Mouse (Mus musculus) erythroblast, adult 5-6 weeks (primary cell): ENCODE data around the gene Wdr11. TPM values are rescaled to one million over a fixed set of nuclear protein-coding genes. Genes with fewer than 3 reads are reported as not detected.
A peak's percentile ranks its signal among the peaks of the same experiment; 100 is the strongest.

Experiments used
- ATAC-seq: replicated peaks from 2 replicates; pipeline ENCODE4 v1.8.0; 2016; ENCODE audit warnings: moderate number of reproducible peaks, mild to moderate bottlenecking, moderate TSS enrichment, inconsistent platforms; ENCODE audit not compliant: poor library complexity, low FRiP score, severe bottlenecking
- total RNA-seq, 2 experiments: library from RNA; stranded (forward) in 1 of 2; stranded (reverse) in 1 of 2; fragments of 150-400 nt in 1 of 2; fragments of 200-764, 138-1000 nt in 1 of 2; gene quantifications; 2 replicates each; pipeline versions ENCODE4 v1.2.3 to v1.2.4; 2015 to 2017; ENCODE audit warnings: low replicate concordance in 2 of 2

Wdr11 gene
- total RNA-seq (2015; ENCODE audit: low replicate concordance) (10.4 and 12.7 TPM in 2 replicates), total RNA-seq (2017; ENCODE audit: low replicate concordance) (3.3 and 5.7 TPM in 2 replicates)

DNA sequence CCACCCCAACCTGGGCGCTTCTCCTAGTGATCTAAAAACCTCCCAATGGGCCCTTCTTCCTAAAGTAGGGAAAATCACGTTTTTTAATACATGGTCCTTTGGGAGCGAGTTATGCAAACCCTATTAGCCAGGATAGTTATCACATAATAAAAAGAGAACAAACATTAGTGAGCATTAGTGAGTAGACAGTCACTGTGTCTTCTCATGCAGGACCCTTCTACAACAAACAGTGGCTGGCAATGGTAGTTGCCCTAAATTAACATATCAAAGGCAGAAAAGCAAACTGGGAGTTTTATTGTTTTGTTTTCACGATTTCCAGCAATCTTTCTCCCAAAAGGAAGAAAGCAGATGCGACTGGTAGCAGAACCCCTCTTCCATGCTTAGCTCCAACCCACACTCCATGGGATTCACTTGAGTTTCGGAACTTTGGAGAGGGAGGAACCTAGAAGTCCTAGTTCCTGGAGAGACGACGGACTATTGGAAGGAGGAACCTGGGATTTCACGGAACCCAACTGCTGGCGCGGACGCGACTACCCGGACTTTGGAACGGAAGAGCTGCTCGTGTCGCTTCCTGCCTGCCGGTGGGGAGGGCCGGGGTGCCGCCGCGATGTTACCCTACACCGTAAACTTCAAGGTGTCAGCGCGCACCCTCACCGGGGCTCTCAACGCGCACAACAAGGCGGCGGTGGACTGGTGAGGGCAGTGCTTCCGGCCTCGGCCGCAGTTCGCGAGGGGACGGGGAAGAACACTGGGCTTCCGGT lies at the start of gene Wdr11:
Wdr11 (plus strand) TSS at position 493 of the 761 bp plus-strand sequence.
- peak; percentile 76 for ATAC-seq

DNA sequence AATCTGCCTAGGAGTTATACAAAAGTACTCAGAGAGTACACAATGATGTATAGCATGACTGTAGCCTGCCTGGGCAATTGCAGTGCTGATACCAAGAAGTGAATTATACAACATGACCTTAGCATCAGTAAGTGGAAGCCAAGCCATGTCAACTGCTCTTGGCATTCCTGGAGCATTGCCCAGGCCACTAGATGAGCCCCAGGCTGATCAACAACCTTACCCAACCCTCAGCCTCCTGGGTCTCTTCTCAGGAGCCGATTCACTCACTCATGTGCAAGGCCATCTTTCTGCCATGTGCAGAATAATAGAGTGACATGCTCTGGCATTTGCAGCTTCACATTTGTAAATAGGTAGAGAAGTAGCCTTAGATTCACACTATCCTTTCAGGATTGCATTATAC lies 24.1 kb upstream of the Wdr11 start:
- no peak for ATAC-seq

DNA sequence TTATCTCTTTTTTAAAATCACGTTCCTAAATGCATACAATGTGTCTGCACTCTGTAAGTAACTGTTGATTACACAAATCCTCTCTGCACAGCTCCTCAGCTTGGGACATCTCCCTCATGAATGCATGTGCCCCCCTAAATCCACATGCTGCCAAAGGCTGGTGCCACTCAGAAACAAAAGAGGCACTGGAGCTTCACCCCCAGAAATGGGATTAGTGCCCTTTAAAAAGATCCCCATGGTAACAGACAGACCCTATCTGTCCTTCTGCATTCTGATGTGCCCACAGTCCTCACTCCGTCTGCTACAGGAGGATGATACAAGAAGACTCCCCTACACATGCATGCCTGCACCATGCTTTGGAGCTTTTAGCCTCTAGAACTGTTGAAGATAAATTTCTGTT lies 23.3 kb upstream of the Wdr11 start:
- no peak for ATAC-seq

DNA sequence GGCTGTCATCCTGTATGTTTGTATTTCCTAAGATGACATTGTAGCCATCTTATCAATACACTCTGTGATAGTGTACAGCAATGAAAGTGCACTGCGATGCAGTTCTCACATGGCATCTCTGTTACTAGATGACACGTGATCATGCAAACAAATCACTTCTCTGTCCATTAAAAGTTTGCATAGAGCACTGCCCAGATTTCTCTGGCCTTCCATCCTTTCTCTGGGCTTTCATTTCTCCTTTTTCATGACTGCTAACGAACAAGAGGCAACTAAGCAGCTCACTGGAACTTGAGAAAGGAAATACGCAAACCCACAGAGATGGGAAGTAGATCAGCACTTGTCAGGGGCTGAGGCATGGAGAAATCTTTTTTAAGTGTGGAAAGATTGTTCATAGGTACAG lies 17.2 kb upstream of the Wdr11 start:
- ATAC-seq: no peak

DNA sequence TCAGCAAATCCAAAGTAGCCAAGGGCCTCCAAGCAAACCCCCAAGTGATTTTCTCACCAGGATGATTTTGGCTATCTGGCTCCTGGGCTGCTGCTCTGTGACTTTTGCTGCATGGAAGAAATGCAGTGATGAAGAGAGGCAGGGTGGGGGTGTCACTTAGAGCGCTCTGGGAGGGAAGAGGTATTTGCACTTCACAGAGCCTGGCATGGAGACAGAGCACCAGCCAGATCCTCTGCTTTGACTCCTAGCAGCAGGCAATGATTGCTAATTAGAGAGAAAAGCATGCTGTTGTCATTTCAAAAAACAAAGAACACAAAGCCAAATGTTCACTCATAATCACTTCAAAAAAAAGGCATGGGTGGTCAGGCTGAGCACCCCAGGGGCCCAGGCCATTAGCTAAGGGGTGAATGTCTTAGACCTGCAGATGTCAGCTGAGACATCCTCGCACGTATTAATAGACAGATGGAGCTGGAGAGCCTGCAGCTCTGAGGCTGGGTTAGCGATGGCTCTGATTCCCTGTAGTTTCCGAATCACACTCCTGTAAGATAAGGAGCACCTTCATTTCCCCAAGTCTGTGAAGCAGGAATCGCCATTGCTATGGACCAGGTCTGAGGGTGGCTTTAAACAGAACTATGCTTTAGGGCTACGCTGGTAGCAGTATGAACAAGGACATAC lies 16.4 kb upstream of the Wdr11 start:
- no peak for ATAC-seq

DNA sequence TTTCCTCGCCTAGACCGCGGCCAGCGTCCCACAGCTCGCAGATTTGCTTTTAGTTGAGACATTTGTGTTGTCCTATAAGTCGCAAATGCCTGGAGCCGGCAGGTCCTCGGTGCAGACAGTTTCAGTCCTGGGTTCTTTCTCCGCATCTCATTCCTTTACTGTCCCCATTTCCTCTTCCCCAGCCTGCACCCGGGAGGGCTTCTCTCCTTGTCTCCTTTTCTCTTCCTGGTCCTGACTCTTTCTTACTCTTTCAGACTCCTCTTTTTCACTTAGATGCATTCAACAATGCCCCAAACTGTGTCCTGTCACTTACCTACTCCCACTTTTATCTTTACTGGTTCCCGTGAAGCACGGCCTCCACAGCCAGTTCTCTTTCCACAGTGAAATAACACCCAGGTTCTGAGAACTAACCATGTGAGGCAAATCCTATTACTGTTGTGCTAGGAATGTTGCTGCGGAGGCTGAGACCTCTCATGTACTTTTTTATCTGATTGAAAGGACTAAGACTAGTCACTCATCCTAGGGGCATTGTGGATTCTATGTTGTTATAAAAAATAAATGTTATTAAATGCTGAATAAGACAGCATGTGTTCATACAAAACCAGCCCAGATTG lies 576 bp downstream of the Wdr11 start:
- peak; percentile 74 for ATAC-seq

DNA sequence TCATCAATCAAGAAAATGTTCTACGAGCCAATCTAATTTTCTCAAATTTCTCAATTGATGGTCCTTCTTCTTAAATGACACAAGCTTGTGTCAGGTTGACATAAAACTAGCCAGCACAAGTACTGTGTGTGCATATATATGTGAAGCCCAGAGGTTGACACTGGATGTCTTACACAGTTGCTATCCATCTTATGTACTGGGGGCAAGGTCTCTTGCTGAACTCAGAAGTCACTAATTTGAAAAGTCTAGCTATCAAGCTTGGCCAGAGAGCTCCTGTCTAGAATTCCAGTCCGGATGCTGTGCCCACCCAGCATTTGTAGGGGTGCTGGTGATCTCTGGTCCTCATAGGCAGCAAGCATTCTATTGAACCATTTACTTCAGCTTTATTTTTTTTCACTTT lies 5.5 kb downstream of the Wdr11 start:
- no peak for ATAC-seq

DNA sequence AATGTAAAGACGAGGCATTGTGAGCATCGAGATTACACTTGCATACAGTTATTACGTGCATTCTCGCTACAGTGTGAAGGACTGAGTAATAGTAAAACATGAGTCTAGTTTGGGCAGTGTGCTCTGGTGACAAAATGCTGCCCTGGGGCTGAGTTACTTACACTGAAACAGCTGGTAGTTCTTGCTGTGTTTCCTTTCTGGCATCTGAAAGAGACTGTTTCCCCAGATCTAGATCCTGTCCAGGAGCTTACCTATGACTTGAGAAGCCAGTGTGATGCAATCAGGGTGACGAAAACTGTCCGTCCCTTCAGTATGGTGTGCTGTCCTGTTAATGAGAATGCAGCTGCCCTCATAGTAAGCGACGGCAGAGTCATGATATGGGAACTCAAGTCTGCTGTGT lies 14.6 kb downstream of the Wdr11 start:
- no peak for ATAC-seq

DNA sequence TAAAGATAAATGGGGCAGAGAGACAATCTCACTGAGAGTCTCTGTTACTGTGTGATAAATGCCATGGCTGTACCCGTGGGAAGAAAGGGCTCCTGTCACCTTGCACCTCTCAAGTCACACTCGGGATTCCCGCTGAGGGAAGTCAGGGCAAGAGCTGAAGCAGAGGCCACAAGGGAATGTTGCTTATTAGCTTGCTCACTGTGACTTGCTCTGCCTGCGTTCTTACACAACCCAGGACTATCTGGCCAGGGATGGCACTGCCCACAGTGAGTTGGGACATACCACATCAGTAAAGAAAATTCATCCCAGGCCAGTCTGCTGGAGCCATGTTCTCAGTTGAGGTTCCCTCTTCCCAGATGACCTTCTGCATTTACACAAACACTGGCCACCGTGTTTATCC lies 29.5 kb downstream of the Wdr11 start:
- no peak for ATAC-seq

DNA sequence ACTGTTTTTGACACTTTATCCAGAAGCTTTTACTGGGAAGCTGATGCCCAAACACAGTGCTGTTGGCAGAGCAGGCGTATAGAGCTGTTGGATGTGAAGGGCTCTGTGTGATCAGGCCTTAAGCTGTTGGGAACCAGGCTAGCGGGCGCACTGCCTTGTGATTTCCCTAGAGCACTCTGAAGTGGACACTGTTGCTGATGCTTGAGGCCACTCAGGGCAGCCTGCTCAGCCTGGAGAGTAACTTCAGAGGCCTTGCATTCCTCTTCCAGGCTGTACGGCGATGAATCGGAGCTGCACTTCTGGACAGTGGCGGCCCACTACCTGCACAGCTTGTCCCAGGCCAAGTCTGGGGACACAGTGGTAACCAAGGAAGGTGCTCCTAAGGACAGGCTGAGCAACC lies 38.7 kb downstream of the Wdr11 start:
- ATAC-seq: no peak

DNA sequence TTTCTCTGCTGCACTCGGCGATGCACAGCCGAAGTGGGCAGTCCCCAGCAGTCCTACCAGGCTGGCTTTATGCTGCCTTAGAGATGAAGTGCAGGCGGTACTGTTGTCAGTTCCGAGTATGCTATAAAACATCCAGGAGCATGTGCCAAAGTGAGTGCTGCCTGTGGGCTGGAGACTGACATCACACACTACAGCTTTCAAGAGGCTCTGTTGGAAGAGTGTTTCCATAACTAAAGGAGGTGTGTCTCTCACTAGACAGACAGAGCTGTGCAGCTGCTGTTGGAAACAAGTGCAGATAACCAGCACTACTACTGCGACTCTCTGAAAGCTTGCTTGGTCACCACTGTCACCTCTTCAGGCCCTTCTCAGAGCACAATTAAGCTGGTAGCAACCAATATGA lies 39.8 kb downstream of the Wdr11 start:
- ATAC-seq: no peak

DNA sequence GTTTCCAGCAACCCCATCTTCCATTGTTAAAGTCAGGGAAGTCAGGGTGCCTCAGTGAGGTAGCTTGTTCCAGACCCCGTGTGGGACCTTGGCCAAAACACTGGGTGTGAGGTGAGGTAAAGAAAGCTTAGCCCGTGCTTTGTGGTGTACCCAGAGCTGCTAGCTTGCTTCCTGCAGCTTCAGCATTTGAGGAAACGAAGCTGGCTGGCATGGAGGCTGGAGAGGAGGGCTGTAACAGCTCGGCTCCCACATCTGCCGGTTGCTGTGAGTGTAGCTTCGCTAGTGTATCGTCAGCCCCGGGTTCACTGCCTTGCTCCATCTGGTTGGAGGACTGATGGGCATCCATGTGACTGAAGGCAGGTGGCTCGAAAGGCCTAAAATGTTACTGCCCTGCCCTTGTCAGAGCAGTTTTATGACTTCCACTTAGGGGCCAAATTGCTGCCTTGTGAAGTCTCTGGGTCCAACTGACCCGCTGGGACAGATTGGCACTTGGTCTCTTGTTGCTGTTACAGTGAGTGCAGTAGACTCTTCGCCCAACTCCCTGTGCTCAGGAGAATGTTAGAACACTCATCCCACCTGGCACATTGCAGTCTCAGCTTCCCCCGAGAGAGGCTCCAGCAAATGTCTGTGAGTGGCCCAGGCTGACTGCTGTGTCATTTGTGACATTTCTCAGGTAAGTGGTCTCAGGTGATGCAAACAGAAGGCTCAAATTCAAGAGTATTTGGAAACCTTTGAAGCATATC lies 44.4 kb downstream of the Wdr11 start:
- ATAC-seq: no peak

DNA sequence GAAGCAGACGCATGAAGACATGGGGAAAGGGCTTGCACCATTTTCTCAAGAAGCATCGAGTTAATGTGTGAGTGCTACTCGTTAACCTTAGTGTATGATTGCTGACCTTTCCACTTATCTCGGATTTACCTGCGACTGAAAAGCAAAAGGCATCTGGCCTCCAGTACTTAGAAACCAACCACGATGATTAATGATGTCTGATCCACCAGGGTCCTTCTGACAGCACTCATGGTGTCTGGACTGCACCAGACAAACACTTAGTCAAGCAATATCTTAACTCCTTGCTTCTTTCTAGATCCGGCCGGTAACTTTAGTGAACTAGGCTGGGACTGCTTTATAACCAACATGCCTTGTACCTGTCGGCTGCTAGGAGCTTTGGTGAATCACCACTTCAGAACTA lies 45.3 kb downstream of the Wdr11 start:
- no peak for ATAC-seq

DNA sequence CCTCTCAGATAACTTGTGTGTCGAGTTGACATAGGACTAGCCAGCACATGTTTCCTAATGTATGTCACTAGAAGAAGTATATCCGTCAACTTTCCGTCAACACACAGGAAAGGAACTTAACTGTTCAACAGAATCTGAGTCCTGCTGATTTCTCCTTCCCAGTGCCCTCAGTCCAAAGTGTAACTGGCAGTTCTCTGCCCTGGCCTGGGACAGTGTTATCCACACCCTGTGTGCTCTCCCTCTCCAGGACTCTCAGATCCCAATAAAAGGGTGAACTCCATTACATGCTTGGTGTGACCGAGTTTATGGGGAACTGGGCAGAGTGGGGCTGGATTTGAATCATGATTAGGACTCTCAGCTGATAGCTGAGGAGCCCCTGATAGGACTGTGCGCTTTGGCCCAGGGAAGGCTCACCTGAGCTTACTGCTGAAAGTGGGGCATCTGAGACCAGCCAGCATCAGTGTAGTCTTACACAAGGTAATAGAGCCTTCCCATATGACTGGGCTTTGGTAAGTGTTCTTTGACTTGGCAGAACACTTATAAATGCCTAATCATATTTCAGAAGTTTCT lies 46.3 kb downstream of the Wdr11 start:
- ATAC-seq: no peak

DNA sequence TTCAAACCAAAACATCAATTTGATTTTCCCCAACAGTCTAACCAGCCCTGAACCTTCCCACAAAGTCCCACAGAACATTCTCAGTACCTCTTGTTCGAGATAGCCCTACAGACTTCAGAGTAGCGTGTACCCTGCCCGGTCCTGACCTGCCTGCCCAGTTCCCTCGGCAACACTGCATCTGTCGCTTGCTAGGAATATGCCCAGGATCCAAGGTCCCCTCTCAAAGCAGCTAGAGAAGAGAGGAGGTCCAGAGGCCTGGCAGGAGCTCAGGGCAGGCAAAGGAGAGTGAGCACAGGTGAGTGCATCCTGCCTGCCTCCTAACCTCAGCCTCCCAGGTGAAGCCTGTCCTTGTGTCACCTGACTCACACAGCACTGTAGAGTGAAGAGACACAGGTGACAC lies 47.3 kb downstream of the Wdr11 start:
- ATAC-seq: no peak

DNA sequence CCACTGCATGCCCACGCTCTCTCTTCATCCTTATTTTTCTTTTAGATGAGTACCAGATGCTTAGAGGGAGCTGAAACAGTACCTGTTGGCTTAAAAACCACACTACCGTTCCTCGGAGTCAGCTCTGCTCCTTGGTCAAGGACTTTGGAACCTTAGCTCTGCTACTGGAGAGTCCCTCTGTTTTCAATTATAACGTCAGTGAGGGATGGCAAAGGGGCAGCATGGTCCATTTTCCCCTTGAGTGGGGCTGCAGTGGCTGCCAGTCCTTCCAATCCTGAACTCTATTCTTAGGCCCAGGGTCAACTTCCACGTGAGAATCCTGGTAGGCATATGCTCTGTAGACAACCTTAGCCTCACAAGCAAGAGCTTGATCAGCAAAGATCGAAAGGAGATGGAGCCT lies 48.2 kb downstream of the Wdr11 start:
- no peak for ATAC-seq

DNA sequence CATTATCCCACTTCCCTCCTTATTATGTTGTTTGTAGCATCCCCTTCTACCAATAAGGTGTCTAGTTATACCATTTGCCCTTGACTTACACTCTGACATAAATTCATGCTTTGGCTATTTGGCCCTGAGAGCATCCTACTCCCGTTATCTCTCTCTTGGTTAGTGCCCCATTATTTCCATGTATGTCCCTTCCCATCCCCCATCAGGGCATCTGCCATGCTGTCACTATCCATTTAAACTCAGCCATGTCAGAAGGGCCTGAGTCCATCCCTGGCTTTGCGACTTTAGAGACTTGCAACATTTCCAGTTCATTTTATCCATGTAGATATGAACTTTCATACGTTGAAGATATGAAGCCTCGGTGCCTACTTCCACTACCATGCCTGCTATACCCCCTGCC lies 51.6 kb downstream of the Wdr11 start:
- no peak for ATAC-seq

DNA sequence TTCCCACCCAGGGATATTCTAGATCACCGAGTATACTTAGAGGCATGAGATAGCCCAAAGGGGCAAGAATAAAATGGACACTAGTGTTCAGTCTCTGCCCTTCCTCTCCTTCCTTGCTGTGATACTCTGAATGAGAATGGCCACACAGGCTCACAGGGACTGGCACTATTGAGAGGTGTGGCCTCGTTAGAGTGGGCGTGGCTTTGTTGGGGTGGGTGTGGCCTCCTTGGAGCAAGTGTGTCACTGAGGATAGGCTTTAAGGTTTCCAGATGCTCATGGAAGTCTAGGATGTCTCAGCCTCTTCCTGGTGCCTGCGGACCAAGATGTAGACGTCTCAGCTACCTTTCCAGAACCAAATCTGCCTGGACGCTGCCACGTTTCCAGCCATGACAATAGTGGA lies 56.1 kb downstream of the Wdr11 start:
- ATAC-seq: peak; percentile 67; the same call in 1 of the 2 replicates

DNA sequence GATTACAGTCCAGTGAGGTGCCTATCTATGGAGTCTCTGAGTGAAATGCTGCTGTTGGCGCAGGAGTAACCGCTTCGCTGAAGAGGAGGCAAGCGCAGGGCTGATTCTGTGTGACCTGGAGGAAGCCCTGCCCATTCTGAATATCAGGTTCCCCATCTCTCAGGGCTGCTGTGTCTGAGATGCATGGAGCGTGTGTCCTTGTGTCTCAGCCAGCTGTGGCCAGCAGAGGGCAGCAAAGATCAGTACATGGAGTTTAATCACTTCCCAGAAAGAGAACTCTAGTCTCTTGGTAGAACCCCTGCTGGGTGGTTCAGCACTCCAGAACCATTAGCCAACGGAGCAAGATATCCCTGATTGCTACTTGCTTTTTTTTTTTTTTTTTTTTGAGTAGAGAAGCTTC lies 57.3 kb downstream of the Wdr11 start:
- ATAC-seq: no peak

DNA sequence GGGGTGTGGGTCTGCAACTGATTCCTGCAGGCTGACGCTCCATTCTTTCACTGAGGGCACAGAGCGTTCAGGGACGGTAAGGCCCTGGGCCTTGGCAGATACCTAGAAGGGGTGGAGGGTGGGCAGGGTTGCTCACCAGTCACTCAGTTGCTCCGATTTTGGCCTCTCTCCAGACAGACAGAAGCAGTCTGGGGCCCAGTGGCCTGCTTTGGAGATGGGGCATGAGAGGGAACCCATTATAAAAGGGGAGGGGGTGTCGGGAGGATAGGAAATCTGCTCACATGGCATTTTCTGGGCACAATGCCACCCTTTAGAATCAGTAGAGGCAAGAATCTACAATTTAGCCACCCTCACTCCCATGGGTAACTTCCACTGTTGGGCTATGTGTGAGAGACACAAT lies 59.1 kb downstream of the Wdr11 start:
- ATAC-seq: no peak
